Mouse (Mus musculus) midbrain, embryonic 13.5 days (tissue): ENCODE data around the gene Arsg. TPM values are rescaled to one million over a fixed set of nuclear protein-coding genes. Genes with fewer than 3 reads are reported as not detected.

Experiments used
- ATAC-seq: fragments of 200-750 bp; cut with Nextera tagmentation; 2 replicates; pipeline ENCODE4 v1.8.0; 2017; ENCODE audit warnings: mild to moderate bottlenecking, moderate TSS enrichment, moderate library complexity
- H3K27ac ChIP-seq: fragments of 300-500 bp; sonication (generic); 2 replicates; pipeline ENCODE4 v1.5.1; 2015; ENCODE audit warnings: inconsistent platforms, mild to moderate bottlenecking, moderate library complexity
- H3K27me3 ChIP-seq: fragments of 300-500 bp; sonication (generic); 2 replicates; pipeline ENCODE4 v1.6.1; 2015; ENCODE audit warnings: mild to moderate bottlenecking, inconsistent platforms
- H3K36me3 ChIP-seq: fragments of 300-500 bp; sonication (generic); 2 replicates; pipeline ENCODE4 v1.6.1; 2015; ENCODE audit warnings: mild to moderate bottlenecking, inconsistent platforms
- H3K4me1 ChIP-seq: fragments of 300-500 bp; sonication (generic); replicated peaks from 2 replicates; pipeline ENCODE4 v1.6.1; 2015; ENCODE audit warnings: inconsistent platforms
- H3K4me2 ChIP-seq: fragments of 300-500 bp; sonication (generic); replicated peaks from 2 replicates; pipeline ENCODE4 v1.6.1; 2015; ENCODE audit warnings: moderate library complexity, mild to moderate bottlenecking, inconsistent platforms
- H3K4me3 ChIP-seq: fragments of 300-500 bp; sonication (generic); replicated peaks from 2 replicates; pipeline ENCODE4 v1.5.1; 2015; ENCODE audit warnings: mild to moderate bottlenecking, inconsistent platforms
- H3K9ac ChIP-seq: fragments of 300-500 bp; sonication (generic); replicated peaks from 2 replicates; pipeline ENCODE4 v1.6.1; 2015; ENCODE audit warnings: mild to moderate bottlenecking, inconsistent platforms
- H3K9me3 ChIP-seq: fragments of 300-500 bp; sonication (generic); 2 replicates; pipeline ENCODE4 v1.6.1; 2016; ENCODE audit warnings: mild to moderate bottlenecking, inconsistent platforms
- WGBS: fragments of 180-500 bp; shearing (Covaris S2); methylation state at CpG from one replicate; pipeline ENCODE4 v1.1.7; 2015; 5-methylcytosine and 5-hydroxymethylcytosine counted together
- polyA plus RNA-seq: library from polyadenylated mRNA; unstranded; fragments of >200 nt; fragmentation: Nextera tagmentation; extraction: Ambion mirVana; gene quantifications from 2 replicates; pipeline ENCODE4 v1.2.1, GENCODE M21; 2015

Gene Arsg
- polyA plus RNA-seq, 1 experiment from 2014 or later, result 3.1 TPM

DNA sequence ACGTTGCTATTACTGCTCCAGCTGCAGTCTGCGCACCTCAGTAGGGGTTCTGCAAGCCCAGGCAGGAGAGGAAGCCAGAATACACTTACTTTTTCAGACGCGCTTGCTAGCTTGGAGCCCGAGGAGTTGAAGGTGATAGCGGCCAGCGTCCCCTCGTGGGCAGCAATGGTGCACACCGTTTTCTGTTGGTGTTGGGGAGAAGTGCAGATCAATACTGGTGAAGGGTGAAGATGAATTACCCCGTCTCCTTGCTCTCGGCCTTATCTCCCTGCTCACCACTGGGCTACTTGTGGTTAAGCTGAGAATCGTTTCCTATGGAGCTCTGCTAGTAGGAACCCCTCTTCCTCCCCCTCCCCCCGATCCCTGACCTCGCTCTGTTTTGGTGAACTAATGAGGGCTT is 110.8 kb downstream of the Arsg start:
- Histone ChIP-seq H3K36me3 (no peaks in the 10 kb centered on the region), H3K4me2 (no peak overlapping the region), H3K27ac (no peak overlapping the region), H3K9ac (no peak overlapping the region), H3K4me1 (0 out of 2 replicates have a peak, but pooled peaks cover 3% of the 10 kb centered on the region), H3K9me3 (no peaks in the 10 kb centered on the region), H3K4me3 (no peak overlapping the region), H3K27me3 (no peaks in the 10 kb centered on the region)
- WGBS, result 85% methylated on average over 14 of the region's 14 CpGs
- no peak for ATAC-seq

DNA sequence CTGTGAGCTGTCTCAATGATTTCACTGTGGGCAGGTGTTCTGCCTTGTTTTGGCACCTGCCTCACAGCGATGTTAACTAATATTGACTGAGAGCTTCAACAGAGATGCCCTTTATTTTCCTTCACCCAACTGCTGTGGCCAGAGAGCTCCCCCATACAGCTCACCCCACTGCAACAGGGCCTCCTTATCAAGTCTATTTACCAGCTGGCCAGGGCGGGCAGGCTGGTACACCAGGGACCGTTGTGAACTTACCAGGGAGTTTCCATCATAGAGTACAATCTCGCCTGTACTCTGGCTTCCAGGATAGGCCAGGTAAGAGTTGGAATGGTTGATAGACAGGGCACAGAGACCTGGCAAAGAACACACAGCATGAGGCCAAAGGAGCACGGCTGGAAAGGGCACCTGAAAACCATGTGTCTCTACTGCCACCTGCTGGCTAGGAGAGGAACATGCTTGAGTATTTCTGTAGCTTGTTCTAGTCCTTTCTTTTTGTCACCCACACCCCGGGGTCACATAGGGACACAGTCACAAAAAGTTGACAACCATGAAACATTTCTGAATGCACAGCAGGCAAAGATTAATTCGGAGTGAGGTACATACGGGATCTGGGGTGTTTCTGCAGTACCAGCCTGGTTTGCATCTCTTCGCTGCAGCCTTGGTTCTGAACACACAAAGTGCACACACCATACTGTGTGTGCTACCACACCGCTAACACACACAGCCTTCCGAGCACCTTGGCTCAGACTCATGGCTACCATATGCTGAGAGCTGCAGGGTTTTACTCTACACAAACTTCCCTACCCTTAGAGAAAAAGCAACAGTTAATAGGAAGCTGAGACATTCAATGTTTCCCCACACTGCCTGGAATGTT is 111.9 kb downstream of the Arsg start:
- H3K36me3 ChIP-seq, result no peaks in the 10 kb centered on the region

DNA sequence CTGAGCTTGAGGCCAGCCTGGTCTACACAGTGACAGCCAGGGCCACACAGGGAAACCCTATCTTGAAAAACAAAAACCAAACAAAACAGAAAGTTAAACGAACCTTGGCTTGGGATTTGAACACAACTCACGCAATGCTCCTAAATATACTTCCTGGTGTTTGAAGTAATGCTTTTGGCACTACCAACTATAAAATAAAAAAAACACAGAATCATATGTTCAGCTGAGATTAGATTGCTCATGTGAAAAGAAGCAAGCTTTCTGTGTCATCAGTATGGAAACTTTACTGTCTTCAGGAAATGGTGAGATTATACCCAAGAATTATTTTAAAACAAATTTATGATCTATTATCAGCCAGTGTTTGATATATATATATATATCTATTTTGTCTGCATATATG is 113.2 kb downstream of the Arsg start:
- 87% methylated on average over 2 of the region's 2 CpGs for WGBS
- Histone ChIP-seq H3K4me1 (0 out of 2 replicates have a peak, but pooled peaks cover 3% of the 10 kb centered on the region), H3K27ac (no peak overlapping the region), H3K27me3 (no peaks in the 10 kb centered on the region), H3K4me3 (no peak overlapping the region), H3K4me2 (no peak overlapping the region), H3K36me3 (no peaks in the 10 kb centered on the region), H3K9me3 (no peaks in the 10 kb centered on the region), H3K9ac (no peak overlapping the region)
- ATAC-seq, result no peak

More for the DNA sequence above, 111.9 kb downstream of the Arsg start:
- Histone ChIP-seq H3K4me3 (no peak overlapping the region), H3K27me3 (no peaks in the 10 kb centered on the region), H3K27ac (no peak overlapping the region), H3K9ac (no peak overlapping the region), H3K4me1 (0 out of 2 replicates have a peak, but pooled peaks cover 3% of the 10 kb centered on the region), H3K9me3 (no peaks in the 10 kb centered on the region), H3K4me2 (no peak overlapping the region)
- WGBS, result 49% methylated on average over 11 of the region's 11 CpGs
- ATAC-seq, result peak; percentile 80

DNA sequence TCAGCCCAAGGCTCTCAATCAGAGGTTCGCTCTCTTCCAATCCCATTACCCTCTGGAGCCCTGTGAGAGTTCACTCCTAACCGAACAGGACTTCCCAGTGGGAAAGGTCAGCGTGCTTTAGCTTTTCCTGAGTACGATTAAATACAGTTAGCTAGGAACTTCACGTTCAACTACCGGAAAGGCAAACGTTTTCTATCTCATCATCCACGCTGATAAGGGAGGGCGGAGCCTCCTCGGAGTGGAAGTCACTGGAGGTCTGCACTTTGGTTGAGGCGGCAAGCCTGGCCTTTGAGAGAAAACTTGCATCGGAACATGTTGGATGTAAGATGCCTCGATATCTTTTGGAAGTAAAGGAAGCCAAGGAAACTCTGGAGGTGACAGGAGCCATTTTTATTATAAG is 113.8 kb downstream of the Arsg start:
- WGBS, result 67% methylated on average over 13 of the region's 13 CpGs
- H3K27me3 ChIP-seq, result no peaks in the 10 kb centered on the region
- H3K4me2 ChIP-seq, result no peak overlapping the region
- no peak for ATAC-seq
- no peaks in the 10 kb centered on the region for H3K36me3 ChIP-seq
- no peak overlapping the region for H3K9ac ChIP-seq
- no peak overlapping the region for H3K4me3 ChIP-seq
- no peak overlapping the region for H3K27ac ChIP-seq
- no peaks in the 10 kb centered on the region for H3K9me3 ChIP-seq
- 0 out of 2 replicates have a peak, but pooled peaks cover 3% of the 10 kb centered on the region for H3K4me1 ChIP-seq

DNA sequence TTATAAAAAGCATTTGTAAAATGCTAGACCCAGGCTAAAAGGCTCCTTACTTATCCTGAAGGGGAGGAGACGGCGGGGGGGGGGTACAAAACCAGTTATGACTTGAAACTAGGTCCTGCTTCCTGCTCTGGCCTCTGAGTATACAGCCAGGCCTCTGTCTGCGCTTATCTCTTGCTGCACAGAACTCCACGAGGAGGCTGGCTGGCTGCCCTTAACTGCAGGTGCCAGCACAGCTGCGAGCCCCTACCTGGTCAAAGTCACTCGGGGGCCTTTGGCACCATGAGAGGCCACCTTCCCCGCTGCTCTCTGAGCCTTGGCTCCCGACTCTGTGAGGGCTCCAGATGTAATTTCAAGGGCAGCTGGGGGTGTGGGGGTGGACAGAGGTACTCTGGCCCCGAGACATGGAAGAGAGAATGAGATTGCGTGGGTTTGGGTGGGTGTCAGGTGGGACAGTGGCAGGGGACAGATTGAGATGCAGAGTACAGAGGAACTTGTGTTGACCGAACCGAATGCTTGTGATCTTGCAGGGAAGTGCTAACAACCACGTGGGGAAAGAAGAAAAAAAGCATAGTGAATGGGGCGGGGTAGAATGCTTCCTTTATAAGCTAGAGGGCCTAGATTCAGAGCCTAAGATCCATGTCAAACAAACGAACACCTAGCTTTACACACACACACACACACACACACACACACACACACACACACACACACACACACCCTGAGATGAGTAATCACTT is 114.6 kb downstream of the Arsg start:
- H3K27me3 ChIP-seq, result no peaks in the 10 kb centered on the region
- no peak overlapping the region for H3K9ac ChIP-seq
- no peak overlapping the region for H3K27ac ChIP-seq
- no peak for ATAC-seq
- no peak overlapping the region for H3K4me3 ChIP-seq
- no peaks in the 10 kb centered on the region for H3K9me3 ChIP-seq
- WGBS, result 80% methylated on average over 14 of the region's 15 CpGs
- no peaks in the 10 kb centered on the region for H3K4me1 ChIP-seq
- no peak overlapping the region for H3K4me2 ChIP-seq
- H3K36me3 ChIP-seq, result no peaks in the 10 kb centered on the region

DNA sequence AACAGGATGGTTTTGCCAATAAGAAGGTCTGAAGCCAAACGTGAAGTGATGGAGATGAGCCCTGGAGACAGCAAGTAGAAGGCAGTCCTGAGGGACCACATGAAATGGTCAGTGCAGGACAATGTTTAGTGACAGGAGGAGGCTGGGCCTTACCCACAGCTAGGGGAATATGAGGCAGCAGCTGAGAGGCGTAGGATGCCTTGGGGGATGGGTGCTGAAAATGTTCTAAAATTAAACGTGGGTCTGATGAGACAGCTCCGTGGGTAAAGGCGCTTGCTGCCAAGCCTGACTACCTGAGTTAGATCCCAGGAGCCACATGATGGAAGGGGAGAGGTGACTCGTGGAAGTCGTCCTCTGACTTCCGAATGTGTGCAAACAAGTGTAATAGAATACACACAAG is 116.8 kb downstream of the Arsg start:
- Histone ChIP-seq H3K9me3 (no peaks in the 10 kb centered on the region), H3K4me2 (no peak overlapping the region), H3K4me1 (no peaks in the 10 kb centered on the region), H3K27me3 (no peaks in the 10 kb centered on the region), H3K9ac (no peak overlapping the region), H3K4me3 (no peak overlapping the region), H3K36me3 (no peaks in the 10 kb centered on the region), H3K27ac (no peak overlapping the region)
- no peak for ATAC-seq
- 90% methylated on average over 8 of the region's 8 CpGs for WGBS

DNA sequence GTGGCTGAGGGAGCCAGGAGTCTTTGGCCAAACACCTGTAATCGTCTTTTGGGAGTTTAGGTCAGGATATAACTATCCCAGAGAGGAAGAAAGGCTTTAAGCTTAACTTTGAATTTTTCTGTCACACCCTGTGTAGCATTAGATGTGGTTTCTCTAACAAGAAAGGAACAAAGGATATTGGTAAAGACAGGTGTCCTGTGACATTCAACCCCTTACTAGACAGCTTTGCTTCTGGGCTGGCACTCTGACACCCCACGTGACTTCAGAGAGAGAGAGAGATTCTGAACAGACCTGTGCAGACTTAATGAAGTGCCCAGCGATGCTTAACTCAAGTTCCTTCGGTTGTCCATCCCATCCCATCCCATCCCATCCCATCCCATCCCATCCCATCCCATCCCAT is 118.3 kb downstream of the Arsg start:
- no peak overlapping the region for H3K4me2 ChIP-seq
- H3K36me3 ChIP-seq, result no peaks in the 10 kb centered on the region
- H3K4me1 ChIP-seq, result no peaks in the 10 kb centered on the region
- H3K27me3 ChIP-seq, result no peaks in the 10 kb centered on the region
- no peak overlapping the region for H3K27ac ChIP-seq
- H3K9ac ChIP-seq, result no peak overlapping the region
- no peak for ATAC-seq
- no peaks in the 10 kb centered on the region for H3K9me3 ChIP-seq
- no peak overlapping the region for H3K4me3 ChIP-seq
- 92% methylated on average over 4 of the region's 4 CpGs for WGBS

DNA sequence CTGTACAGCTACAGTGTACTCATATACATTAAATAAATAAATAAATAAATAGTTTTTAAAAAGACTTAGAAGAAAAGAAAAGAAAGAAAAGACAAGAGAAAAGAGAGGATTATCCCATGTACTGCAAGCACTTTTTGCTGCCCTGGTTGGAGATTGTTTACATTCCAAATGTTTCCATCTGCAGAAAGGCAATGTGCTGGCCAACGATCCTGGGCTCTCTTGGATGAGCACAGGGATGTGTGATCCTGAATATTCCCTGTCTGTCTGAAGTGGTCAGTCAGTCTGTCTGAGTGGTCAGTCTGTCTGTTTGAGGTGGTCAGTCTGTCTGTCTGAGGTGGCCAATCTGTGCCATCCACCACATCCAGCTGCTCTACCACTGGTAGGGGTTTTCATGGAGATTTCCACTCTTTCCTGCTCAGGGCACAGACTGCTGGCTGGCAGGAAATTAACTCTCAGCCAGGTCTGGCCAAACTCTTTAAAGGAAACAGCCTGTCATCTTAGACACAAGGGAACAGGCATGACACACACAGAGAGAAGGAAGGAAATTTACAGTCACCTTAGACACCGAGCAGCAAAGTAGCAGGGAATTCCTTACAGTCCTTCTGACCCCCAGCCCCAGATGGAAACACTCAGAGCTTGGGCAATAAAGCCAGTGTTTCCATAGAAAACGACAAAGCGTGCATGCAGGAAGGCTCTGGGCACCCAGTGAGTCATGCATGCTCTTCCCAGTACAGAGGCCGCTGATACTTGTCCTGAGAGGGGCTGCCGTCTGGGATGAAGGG is 120.2 kb downstream of the Arsg start:
- Histone ChIP-seq H3K36me3 (no peaks in the 10 kb centered on the region), H3K4me3 (no peak overlapping the region), H3K4me1 (no peaks in the 10 kb centered on the region), H3K9ac (no peak overlapping the region), H3K4me2 (no peak overlapping the region), H3K27me3 (no peaks in the 10 kb centered on the region), H3K27ac (no peak overlapping the region), H3K9me3 (no peaks in the 10 kb centered on the region)
- no peak for ATAC-seq
- WGBS, result 73% methylated on average over 6 of the region's 6 CpGs

DNA sequence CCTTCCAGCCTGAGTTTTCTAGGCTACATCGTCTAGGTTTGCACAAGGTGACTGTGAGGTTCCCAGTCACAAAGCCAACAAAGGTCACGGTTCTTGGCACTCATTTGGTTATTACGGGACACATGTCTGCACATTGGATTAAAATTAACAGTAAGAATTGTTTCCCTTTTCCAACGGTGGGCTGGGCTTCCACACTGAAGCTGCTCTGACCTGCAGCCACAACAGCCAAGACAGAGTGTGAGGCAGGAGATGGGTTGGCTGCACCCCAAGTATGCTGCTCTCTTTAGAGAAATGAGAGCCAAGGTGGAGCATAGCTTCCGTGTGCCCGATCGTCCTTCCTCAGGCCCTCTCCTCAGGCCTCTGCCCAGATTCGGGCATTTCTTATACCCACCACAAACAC is 121.6 kb downstream of the Arsg start:
- Histone ChIP-seq H3K9me3 (no peaks in the 10 kb centered on the region), H3K27ac (no peak overlapping the region), H3K4me2 (no peak overlapping the region), H3K4me3 (no peak overlapping the region), H3K27me3 (no peaks in the 10 kb centered on the region), H3K9ac (no peak overlapping the region), H3K36me3 (no peaks in the 10 kb centered on the region), H3K4me1 (no peaks in the 10 kb centered on the region)
- no peak for ATAC-seq
- 93% methylated on average over 8 of the region's 8 CpGs for WGBS

DNA sequence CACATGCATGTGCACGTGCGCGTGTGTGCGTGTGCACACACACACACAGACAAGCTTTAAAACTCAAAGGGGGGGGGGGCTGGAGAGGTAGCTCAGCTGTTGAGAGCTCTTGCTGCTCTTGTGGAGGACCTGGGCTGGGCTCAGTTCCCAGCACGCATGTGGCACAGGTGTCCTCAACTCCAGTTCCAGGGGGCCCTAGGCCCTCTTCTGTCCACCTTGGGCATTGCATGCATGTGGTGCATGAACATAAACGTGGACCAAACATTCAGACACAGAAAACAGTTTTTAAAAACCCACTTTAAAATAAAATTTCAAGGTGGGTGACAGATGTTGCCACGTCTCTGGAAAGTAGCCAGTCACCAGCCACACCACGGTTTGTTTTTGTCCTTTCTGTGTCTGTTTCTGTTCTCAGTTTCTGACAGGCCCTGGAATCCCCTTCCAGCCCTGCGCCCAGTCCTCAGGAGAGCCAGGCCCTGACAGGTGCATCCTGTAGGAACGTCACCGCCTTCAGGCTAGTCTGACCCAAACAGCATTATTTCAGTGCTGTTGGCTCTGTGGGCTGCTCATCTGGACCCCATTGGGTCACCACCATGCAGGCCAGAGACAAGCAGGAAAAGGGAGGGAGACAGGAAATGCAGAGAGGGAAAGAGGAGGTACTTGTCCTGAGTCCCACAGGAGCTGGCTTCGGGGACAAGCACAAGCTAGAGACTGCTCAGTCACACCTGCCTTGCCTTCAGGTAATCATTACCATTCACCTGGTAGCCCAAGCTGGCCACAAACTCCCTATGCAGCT is 125.8 kb downstream of the Arsg start:
- H3K9ac ChIP-seq, result no peak overlapping the region
- H3K4me2 ChIP-seq, result no peak overlapping the region
- H3K36me3 ChIP-seq, result no peaks in the 10 kb centered on the region
- ATAC-seq, result no peak
- no peak overlapping the region for H3K4me3 ChIP-seq
- H3K4me1 ChIP-seq, result no peaks in the 10 kb centered on the region
- H3K27ac ChIP-seq, result no peak overlapping the region
- no peaks in the 10 kb centered on the region for H3K9me3 ChIP-seq
- 88% methylated on average over 12 of the region's 12 CpGs for WGBS
- H3K27me3 ChIP-seq, result no peaks in the 10 kb centered on the region

DNA sequence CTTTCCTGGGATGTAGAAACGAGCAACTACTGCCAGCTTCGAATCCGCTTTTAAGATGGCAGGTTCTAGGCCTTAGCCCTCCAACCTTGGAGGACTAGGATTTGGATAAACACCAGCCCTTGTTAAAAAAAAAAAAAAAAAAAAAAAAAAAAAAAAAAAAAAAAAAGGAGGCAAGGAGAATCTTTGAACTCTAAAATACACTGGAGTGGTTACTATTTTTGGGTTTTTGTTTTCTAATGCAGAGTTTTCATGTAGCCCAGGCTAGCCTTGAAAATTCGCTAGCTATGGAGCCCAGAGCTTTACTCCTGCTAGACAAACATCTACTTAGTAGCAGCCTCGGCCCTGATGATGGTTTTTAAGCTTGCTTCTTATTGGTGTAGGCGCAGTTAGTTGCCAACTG is 134.4 kb downstream of the Arsg start:
- ATAC-seq, result no peak
- Histone ChIP-seq H3K4me2 (no peak overlapping the region), H3K4me1 (peaks cover 15% of the 10 kb centered on the region), H3K27ac (no peak overlapping the region), H3K9me3 (no peaks in the 10 kb centered on the region), H3K9ac (no peak overlapping the region), H3K36me3 (no peaks in the 10 kb centered on the region), H3K4me3 (no peak overlapping the region), H3K27me3 (no peaks in the 10 kb centered on the region)
- 82% methylated on average over 6 of the region's 6 CpGs for WGBS
